Mouse (Mus musculus) stomach, embryonic 16.5 days (tissue): Measurements from ENCODE around the gene Klf16. TPM values are rescaled to one million over a fixed set of nuclear protein-coding genes. Genes with fewer than 3 reads are reported as not detected.
"Not testable (repeated sequence)": the region's sequence is repeated elsewhere in the genome, so short reads cannot be mapped to it uniquely, and the experiment has no call there.

Source experiments
- ATAC-seq: fragments of 200-750 bp; cut with Nextera tagmentation; 2 replicates; pipeline ENCODE4 v1.8.0; 2017; ENCODE audit warnings: moderate number of reproducible peaks, moderate TSS enrichment; ENCODE audit not compliant: insufficient read depth, low FRiP score
- H3K27ac ChIP-seq: fragments of 300-500 bp; sonication (generic); 2 replicates; pipeline ENCODE4 v1.5.1; 2014; ENCODE audit warnings: low read length
- H3K27me3 ChIP-seq: fragments of 300-500 bp; sonication (generic); 2 replicates; pipeline ENCODE4 v1.6.1; 2014; ENCODE audit warnings: low read length, control low read depth, mixed read lengths; ENCODE audit not compliant: control insufficient read depth, insufficient read depth
- H3K36me3 ChIP-seq: fragments of 300-500 bp; sonication (generic); 2 replicates; pipeline ENCODE4 v1.6.1; 2014; ENCODE audit warnings: low read length; ENCODE audit not compliant: control insufficient read depth, insufficient read depth
- H3K4me1 ChIP-seq: fragments of 300-500 bp; sonication (generic); 2 replicates; pipeline ENCODE4 v1.6.1; 2014; ENCODE audit warnings: low read length, control low read depth, mixed read lengths; ENCODE audit not compliant: control insufficient read depth, insufficient read depth
- H3K4me2 ChIP-seq: fragments of 300-500 bp; sonication (generic); 2 replicates; pipeline ENCODE4 v1.6.1; 2014; ENCODE audit warnings: low read depth, low read length, mixed read lengths
- H3K4me3 ChIP-seq: fragments of 300-500 bp; sonication (generic); replicated peaks from 2 replicates; pipeline ENCODE4 v1.5.1; 2014; ENCODE audit warnings: mild to moderate bottlenecking, low read length
- H3K9ac ChIP-seq: fragments of 300-500 bp; sonication (generic); 2 replicates; pipeline ENCODE4 v1.6.1; 2014; ENCODE audit warnings: low read length
- H3K9me3 ChIP-seq: fragments of 300-500 bp; sonication (generic); replicated peaks from 2 replicates; pipeline ENCODE4 v1.6.1; 2016; ENCODE audit warnings: low read length, control low read depth; ENCODE audit not compliant: control insufficient read depth
- WGBS: fragments of 180-500 bp; shearing (Covaris S2); extraction: QIAGEN DNeasy Blood & Tissue Kit; methylation state at CpG from one replicate; pipeline ENCODE4 v1.1.7; 2014; 5-methylcytosine and 5-hydroxymethylcytosine counted together
- polyA plus RNA-seq: library from polyadenylated mRNA; unstranded; fragments of >200 nt; fragmentation: Nextera tagmentation; extraction: Ambion mirVana; gene quantifications from 2 replicates; pipeline ENCODE4 v1.2.1, GENCODE M21; 2015

The Klf16 gene
- polyA plus RNA-seq, 1 experiment from 2014 or later = 8.7 TPM

DNA sequence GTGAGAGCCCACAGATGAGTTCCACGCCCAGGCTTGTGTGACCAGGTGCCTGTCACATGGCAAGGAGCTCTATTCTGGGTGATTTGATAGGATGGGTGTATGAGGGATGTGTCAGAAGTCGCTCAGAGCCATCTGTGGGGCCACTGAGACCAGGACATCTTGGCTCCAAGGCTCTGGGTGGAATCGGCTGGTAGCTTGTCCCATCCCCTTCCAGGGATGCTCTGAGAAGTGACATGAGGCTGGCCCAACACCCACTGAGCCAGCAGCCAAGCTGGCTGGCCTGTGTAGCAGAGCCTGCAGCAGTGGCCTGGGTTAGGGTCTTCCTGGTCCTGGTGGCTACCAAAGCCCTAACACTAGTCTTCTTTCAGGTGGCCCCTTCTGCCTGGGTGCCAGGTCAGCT is 31.3 kb upstream of the Klf16 start:
- H3K4me1 ChIP-seq = peaks cover 13% of the 10 kb centered on the region
- 80% methylated on average over 3 of the region's 3 CpGs for WGBS
- no peak overlapping the region for H3K4me3 ChIP-seq
- no peak overlapping the region for H3K4me2 ChIP-seq
- no peaks in the 10 kb centered on the region for H3K9me3 ChIP-seq
- H3K27ac ChIP-seq = no peak overlapping the region
- H3K27me3 ChIP-seq = no peaks in the 10 kb centered on the region
- peaks cover 24% of the 10 kb centered on the region for H3K36me3 ChIP-seq
- no peak overlapping the region for H3K9ac ChIP-seq
- ATAC-seq = no peak

- Histone ChIP-seq H3K4me1 (peaks cover 19% of the 10 kb centered on the region), H3K36me3 (peaks cover 24% of the 10 kb centered on the region), H3K9ac (no peak overlapping the region), H3K27me3 (no peaks in the 10 kb centered on the region), H3K9me3 (no peaks in the 10 kb centered on the region), H3K27ac (no peak overlapping the region), H3K4me2 (no peak overlapping the region), H3K4me3 (no peak overlapping the region)
- ATAC-seq = no peak
- 94% methylated on average over 34 of the region's 34 CpGs for WGBS
Observed at GRCm38 (mm10) chr10:80606737-80607350, 29.7 kb upstream of the Klf16 start.

DNA sequence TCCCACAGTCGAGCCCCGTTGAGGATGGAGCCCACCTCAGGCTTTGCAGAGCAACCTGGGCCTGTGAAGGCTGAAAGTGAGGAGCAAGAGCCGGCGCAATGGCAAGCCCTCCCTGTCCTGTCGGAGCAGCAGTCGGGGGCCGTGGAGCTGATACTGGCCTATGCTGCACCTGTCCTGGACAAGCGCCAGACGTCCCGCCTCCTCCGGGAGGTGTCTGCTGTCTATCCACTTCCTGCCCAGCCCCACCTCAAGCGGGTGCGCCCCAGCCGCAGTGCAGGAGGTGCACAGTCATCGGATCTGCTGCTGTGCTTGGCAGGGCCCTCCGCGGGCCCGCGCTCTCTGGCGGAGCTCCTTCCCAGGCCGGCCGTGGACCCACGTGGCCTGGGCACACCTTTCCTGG is 29.2 kb upstream of the Klf16 start:
- peaks cover 19% of the 10 kb centered on the region for H3K4me1 ChIP-seq
- no peak overlapping the region for H3K4me2 ChIP-seq
- H3K27me3 ChIP-seq = no peaks in the 10 kb centered on the region
- peak; percentile 32; the same call in 1 of the 2 replicates for ATAC-seq
- peaks cover 24% of the 10 kb centered on the region for H3K36me3 ChIP-seq
- 79% methylated on average over 23 of the region's 23 CpGs for WGBS
- H3K9ac ChIP-seq = no peak overlapping the region
- no peak overlapping the region for H3K27ac ChIP-seq
- no peaks in the 10 kb centered on the region for H3K9me3 ChIP-seq
- H3K4me3 ChIP-seq = no peak overlapping the region

GRCm38 (mm10) chr10:80605721-80606120 is 28.6 kb upstream of the Klf16 start, which contains the start of gene Gm49322:
Gm49322 (plus strand) TSS chr10:80606021.
- not testable (repeated sequence) for H3K9ac ChIP-seq, H3K27me3 ChIP-seq, ATAC-seq, H3K9me3 ChIP-seq, H3K4me2 ChIP-seq, H3K4me3 ChIP-seq, H3K27ac ChIP-seq
- WGBS = 84% methylated on average over 4 of the region's 4 CpGs
- H3K36me3 ChIP-seq = peaks cover 24% of the 10 kb centered on the region
- peaks cover 19% of the 10 kb centered on the region for H3K4me1 ChIP-seq

DNA sequence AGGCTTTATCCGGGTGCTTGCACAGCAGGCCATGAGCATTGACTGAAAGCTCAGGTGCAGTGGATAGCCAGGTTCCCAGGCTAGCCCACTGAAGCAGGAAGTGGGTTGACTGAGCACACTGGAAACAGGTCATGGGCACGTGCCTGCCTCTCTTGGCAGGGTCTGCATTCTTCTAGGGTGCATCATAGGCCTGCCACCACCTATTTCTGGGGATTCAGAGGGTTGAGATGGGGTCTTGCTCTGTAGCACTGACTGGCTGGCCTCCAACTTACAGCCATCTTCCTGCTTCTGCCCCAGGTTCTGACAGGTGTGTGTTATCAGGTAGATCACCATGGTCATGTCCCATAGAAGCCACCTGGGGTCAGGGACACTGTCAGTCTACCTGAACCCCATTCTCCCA is 27.9 kb upstream of the Klf16 start:
- WGBS = 92% methylated on average over 2 of the region's 2 CpGs

DNA sequence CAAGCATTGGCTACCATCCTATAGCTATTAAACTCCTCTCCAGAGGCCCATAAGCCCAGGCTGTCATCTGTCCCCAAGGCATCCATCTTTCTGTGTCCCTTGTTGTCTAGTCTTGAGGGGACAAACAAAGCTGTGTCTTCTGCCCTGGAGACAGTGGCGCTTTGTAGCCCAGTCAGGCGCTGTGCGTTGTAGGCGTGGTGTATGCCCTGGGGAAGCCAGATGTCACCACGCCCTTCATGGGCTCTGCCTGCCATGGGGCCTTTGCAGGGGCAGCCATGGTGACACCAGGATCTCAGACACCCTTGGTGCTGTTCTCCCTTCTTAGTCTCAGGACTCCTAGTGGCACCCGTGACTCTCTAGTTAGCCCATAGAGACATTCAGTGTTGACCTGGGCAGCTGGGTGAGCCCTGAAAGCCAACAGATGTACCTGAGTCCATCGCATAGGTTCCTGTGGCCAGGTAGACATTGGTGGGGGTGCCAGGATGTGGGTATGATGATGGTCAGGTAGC is 26.9 kb upstream of the Klf16 start:
- H3K27ac ChIP-seq = peak overlapping the region; percentile 89; the same call in 1 of the 2 replicates
- no peaks in the 10 kb centered on the region for H3K9me3 ChIP-seq
- peak overlapping the region; percentile 84 for H3K9ac ChIP-seq
- peak overlapping the region; percentile 79 for H3K4me3 ChIP-seq
- peak overlapping the region; percentile 89 for H3K4me2 ChIP-seq
- no peaks in the 10 kb centered on the region for H3K27me3 ChIP-seq
- 83% methylated on average over 7 of the region's 7 CpGs for WGBS
- peaks cover 21% of the 10 kb centered on the region for H3K36me3 ChIP-seq
- no peak for ATAC-seq
- peaks cover 19% of the 10 kb centered on the region for H3K4me1 ChIP-seq

More for the DNA sequence above, 27.9 kb upstream of the Klf16 start:
- Histone ChIP-seq H3K4me3 (no peak overlapping the region), H3K4me2 (no peak overlapping the region), H3K9ac (no peak overlapping the region), H3K27ac (no peak overlapping the region), H3K36me3 (peaks cover 24% of the 10 kb centered on the region), H3K9me3 (no peaks in the 10 kb centered on the region), H3K27me3 (no peaks in the 10 kb centered on the region), H3K4me1 (peaks cover 19% of the 10 kb centered on the region)
- ATAC-seq = no peak

- H3K9me3 ChIP-seq = no peaks in the 10 kb centered on the region
- H3K9ac ChIP-seq = peak overlapping the region; percentile 84
- no peaks in the 10 kb centered on the region for H3K27me3 ChIP-seq
- peaks cover 19% of the 10 kb centered on the region for H3K4me1 ChIP-seq
- peaks cover 14% of the 10 kb centered on the region for H3K36me3 ChIP-seq
- peak overlapping the region; percentile 89 for H3K4me2 ChIP-seq
- 25% methylated on average over 7 of the region's 7 CpGs for WGBS
- peak overlapping the region; percentile 89 for H3K27ac ChIP-seq
- H3K4me3 ChIP-seq = peak overlapping the region; percentile 79
- ATAC-seq = no peak
Observed at GRCm38 (mm10) chr10:80603364-80603763, 26.2 kb upstream of the Klf16 start.

DNA sequence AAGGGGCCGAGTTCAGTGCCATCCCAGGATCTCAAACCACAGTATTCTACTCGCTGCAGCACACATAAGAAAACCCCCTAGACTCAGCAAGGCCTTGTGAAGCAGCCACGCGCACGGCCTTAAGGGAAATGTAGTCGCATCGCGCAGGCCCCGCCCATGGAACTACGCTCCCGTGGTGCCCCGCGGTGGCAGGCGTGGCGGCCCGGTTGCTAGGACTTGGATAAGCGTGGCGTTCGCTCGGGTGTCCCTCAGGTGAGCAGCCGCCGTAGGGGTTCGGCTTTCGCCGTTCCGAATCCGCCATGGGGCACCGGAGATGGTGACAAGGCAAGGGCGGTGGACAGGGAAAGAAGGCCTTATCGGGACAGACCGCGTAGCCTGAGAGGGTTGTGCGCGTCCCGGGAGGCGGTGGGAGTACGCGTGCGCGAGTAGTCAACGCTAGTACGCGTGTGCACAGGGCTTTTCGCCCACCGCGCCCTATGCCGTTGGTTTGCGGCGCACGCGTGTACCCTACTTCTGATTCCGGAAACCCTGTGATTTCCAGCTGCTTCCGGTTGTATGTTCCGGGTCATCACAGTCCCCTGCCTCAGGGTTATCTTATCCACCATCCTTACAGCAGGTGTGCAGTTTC is 25.7 kb upstream of the Klf16 start, which contains the start of the genes Scamp4 and Adat3:
TSS of gene Scamp4 (plus strand) at position 175 of the 628 bp plus-strand sequence.
TSS of gene Adat3 (plus strand) at position 183 of the 628 bp plus-strand sequence.
- under 1% methylated on average over 54 of the region's 54 CpGs for WGBS
- peak within 1 kb of the TSS; percentile 89 for H3K27ac ChIP-seq
- H3K4me2 ChIP-seq = peak within 1 kb of the TSS; percentile 89
- peak; percentile 95 for ATAC-seq
- peak within 1 kb of the TSS; percentile 79 for H3K4me3 ChIP-seq
- H3K9ac ChIP-seq = peak within 1 kb of the TSS; percentile 84
- H3K9me3 ChIP-seq = no peaks in the 10 kb centered on the region
- H3K27me3 ChIP-seq = no peaks in the 10 kb centered on the region
- H3K4me1 ChIP-seq = peaks cover 19% of the 10 kb centered on the region
- H3K36me3 ChIP-seq = peaks cover 9% of the 10 kb centered on the region

GRCm38 (mm10) chr10:80596318-80596717 is 19.2 kb upstream of the Klf16 start:
- H3K27ac ChIP-seq = peak overlapping the region; percentile 18
- H3K4me1 ChIP-seq = 0 out of 2 replicates have a peak, but pooled peaks cover 2% of the 10 kb centered on the region
- no peak overlapping the region for H3K4me2 ChIP-seq
- H3K9ac ChIP-seq = no peak overlapping the region
- H3K36me3 ChIP-seq = no peaks in the 10 kb centered on the region
- no peak overlapping the region for H3K4me3 ChIP-seq
- 30% methylated on average over 4 of the region's 4 CpGs for WGBS
- no peak for ATAC-seq
- H3K27me3 ChIP-seq = no peaks in the 10 kb centered on the region
- H3K9me3 ChIP-seq = no peaks in the 10 kb centered on the region
